Mouse (Mus musculus) hindbrain, embryonic 16.5 days (tissue): ENCODE results near the gene BC051665. TPM values are rescaled to one million over a fixed set of nuclear protein-coding genes. Genes with fewer than 3 reads are reported as not detected.

Source experiments
- ATAC-seq: fragments of 200-750 bp; cut with Nextera tagmentation; 2 replicates; pipeline ENCODE4 v1.8.0; 2017; ENCODE audit warnings: moderate TSS enrichment, moderate library complexity
- H3K27ac ChIP-seq: fragments of 300-500 bp; sonication (generic); 2 replicates; pipeline ENCODE4 v1.5.1; 2014; ENCODE audit warnings: low read depth, mild to moderate bottlenecking, control low read depth, low read length, moderate library complexity
- H3K27me3 ChIP-seq: fragments of 300-500 bp; sonication (generic); replicated peaks from 2 replicates; pipeline ENCODE4 v1.6.1; 2014; ENCODE audit warnings: low read length; ENCODE audit not compliant: control insufficient read depth, insufficient read depth
- H3K36me3 ChIP-seq: fragments of 300-500 bp; sonication (generic); 2 replicates; pipeline ENCODE4 v1.6.1; 2014; ENCODE audit warnings: mild to moderate bottlenecking, low read length, moderate library complexity, mixed read lengths; ENCODE audit not compliant: control insufficient read depth, insufficient read depth
- H3K4me1 ChIP-seq: fragments of 300-500 bp; sonication (generic); 2 replicates; pipeline ENCODE4 v1.6.1; 2014; ENCODE audit warnings: low read depth, low read length; ENCODE audit not compliant: control insufficient read depth, insufficient read depth
- H3K4me2 ChIP-seq: fragments of 300-500 bp; sonication (generic); 2 replicates; pipeline ENCODE4 v1.6.1; 2014; ENCODE audit warnings: mild to moderate bottlenecking, low read length, control low read depth, moderate library complexity
- H3K4me3 ChIP-seq: fragments of 300-500 bp; sonication (generic); 2 replicates; pipeline ENCODE4 v1.5.1; 2014; ENCODE audit warnings: mild to moderate bottlenecking, low read length, control low read depth, moderate library complexity
- H3K9ac ChIP-seq: fragments of 300-500 bp; sonication (generic); 2 replicates; pipeline ENCODE4 v1.6.1; 2014; ENCODE audit warnings: low read depth, mild to moderate bottlenecking, control low read depth, low read length, moderate library complexity
- H3K9me3 ChIP-seq: fragments of 300-500 bp; sonication (generic); 2 replicates; pipeline ENCODE4 v1.6.1; 2014; ENCODE audit warnings: mild to moderate bottlenecking, low read length, moderate library complexity; ENCODE audit not compliant: control insufficient read depth
- WGBS: fragments of 180-500 bp; shearing (Covaris S2); extraction: QIAGEN DNeasy Blood & Tissue Kit; methylation state at CpG from one replicate; pipeline ENCODE4 v1.1.7; 2014; 5-methylcytosine and 5-hydroxymethylcytosine counted together
- polyA plus RNA-seq: library from polyadenylated mRNA; unstranded; fragments of >200 nt; fragmentation: Nextera tagmentation; extraction: Ambion mirVana; gene quantifications from 2 replicates; pipeline ENCODE4 v1.2.1, GENCODE M21; 2015

BC051665 gene
- polyA plus RNA-seq, 1 experiment from 2014 or later: not detected

DNA sequence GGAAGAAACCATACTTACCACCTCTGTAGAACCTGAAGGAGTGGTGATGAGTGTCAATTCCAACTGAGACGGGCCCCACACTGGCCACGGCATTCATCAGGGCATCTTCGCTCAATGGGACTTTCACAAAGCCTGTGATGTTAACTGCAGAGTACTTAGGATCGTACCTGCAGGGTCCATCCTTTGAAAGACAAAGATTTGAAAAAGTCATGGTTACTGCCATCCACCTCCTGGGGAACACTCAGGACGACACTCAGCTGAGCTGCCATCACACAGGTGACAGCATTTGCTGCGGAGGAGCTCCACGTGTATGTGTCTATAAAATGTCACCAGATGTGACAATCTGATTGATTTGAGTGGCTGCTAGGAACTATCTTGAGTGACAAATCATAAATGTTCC is 2.9 kb downstream of the BC051665 start:
- no peaks in the 10 kb centered on the region for H3K9me3 ChIP-seq
- no peak overlapping the region for H3K27ac ChIP-seq
- H3K9ac ChIP-seq: no peak overlapping the region
- no peak for ATAC-seq
- no peaks in the 10 kb centered on the region for H3K27me3 ChIP-seq
- H3K36me3 ChIP-seq: no peaks in the 10 kb centered on the region
- no peaks in the 10 kb centered on the region for H3K4me1 ChIP-seq
- H3K4me2 ChIP-seq: no peak overlapping the region
- H3K4me3 ChIP-seq: no peak overlapping the region
- 84% methylated on average over 7 of the region's 7 CpGs for whole genome bisulfite sequencing

DNA sequence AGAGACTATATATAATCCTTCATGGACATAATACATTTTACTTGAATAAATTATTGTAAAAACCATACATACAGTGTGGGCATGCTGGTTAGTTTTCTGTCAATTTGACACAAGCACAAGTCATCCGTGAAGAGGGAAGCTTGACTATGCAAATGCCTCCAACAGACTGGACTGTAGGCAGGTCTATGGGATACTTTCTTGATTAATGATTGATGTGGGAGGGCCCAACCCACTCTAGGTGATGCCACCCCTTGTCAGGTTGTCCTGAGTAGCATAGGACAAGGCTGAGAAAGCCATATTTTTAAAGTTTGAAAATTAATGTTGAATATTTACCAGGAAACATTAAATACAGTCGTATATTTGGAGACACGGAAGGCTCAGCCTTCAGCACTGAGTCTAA is 5.6 kb downstream of the BC051665 start:
- no peak overlapping the region for H3K27ac ChIP-seq
- no peaks in the 10 kb centered on the region for H3K9me3 ChIP-seq
- no peak overlapping the region for H3K4me3 ChIP-seq
- H3K36me3 ChIP-seq: no peaks in the 10 kb centered on the region
- H3K4me1 ChIP-seq: no peaks in the 10 kb centered on the region
- no peaks in the 10 kb centered on the region for H3K27me3 ChIP-seq
- 81% methylated on average over 3 of the region's 3 CpGs for WGBS
- ATAC-seq: no peak
- no peak overlapping the region for H3K9ac ChIP-seq
- no peak overlapping the region for H3K4me2 ChIP-seq

DNA sequence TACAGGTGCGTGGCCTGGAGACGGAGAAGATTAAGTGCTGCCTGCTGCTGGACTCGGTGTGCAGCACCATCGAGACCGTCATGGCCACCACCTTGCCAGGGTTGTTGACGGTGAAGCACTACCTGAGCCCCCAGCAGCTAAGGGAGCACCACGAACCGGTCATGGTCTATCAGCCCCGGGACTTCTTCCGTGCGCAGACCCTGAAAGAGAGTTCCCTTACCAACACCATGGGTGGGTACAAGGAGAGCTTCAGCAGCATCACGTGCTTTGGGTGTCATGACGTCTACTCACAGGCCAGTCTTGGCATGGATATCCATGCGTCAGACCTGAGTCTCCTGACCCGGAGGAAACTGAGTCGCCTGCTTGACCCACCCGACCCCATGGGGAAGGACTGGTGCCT is 25.0 kb downstream of the BC051665 start:
- WGBS: 96% methylated on average over 17 of the region's 17 CpGs
- Histone ChIP-seq H3K4me1 (no peaks in the 10 kb centered on the region), H3K27ac (no peak overlapping the region), H3K9ac (no peak overlapping the region), H3K36me3 (peaks cover 32% of the 10 kb centered on the region), H3K27me3 (no peaks in the 10 kb centered on the region), H3K4me2 (no peak overlapping the region), H3K9me3 (no peaks in the 10 kb centered on the region), H3K4me3 (no peak overlapping the region)
- 0 out of 2 replicates have a peak, but pooled peaks have one; percentile 1 for ATAC-seq

DNA sequence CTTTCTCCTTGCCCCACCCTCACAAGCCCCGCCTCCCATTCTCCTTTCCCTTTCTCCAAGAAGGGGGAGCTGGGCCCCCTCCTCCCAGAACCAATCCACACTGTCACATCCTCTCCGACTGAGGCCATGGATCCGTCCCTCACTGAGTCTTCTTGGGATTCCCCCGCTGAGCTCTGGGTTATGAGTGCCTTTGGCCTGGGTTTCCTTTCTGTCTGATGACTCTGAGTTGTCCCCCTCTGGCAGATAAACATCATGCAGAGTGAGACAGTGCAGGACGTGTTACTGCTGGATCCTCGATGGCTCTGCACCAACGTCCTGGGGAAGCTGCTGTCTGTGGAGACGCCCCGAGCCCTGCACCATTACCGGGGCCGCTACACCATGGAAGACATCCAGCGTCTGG is 25.8 kb downstream of the BC051665 start:
- ATAC-seq: peak; percentile 16; the same call in 1 of the 2 replicates
- Histone ChIP-seq H3K4me3 (no peak overlapping the region), H3K36me3 (peaks cover 34% of the 10 kb centered on the region), H3K4me1 (no peaks in the 10 kb centered on the region), H3K27ac (no peak overlapping the region), H3K27me3 (no peaks in the 10 kb centered on the region), H3K9me3 (no peaks in the 10 kb centered on the region), H3K9ac (no peak overlapping the region), H3K4me2 (no peak overlapping the region)
- 91% methylated on average over 12 of the region's 12 CpGs for WGBS

DNA sequence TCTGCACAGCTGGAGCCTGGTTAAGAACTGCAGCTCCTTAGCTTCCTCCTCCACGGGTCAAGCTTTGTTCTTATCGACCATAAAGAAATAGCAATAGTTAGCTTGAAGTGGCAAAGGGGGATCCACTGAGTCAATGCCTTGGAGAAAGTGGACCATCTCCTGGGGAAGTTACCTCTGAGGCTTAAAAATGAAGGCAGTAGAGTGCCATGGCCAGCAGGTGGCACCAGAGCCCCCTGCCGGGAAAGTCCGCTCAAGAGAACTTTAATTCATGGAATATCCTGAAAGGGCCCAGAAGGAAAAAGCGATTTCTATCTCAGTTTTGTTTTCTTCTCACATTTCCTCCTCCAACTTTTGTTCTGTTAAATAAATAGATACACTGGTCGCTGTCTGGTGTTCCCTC is 27.0 kb downstream of the BC051665 start:
- Histone ChIP-seq H3K36me3 (peaks cover 34% of the 10 kb centered on the region), H3K4me1 (no peaks in the 10 kb centered on the region), H3K9me3 (no peaks in the 10 kb centered on the region), H3K4me3 (no peak overlapping the region), H3K27me3 (no peaks in the 10 kb centered on the region), H3K4me2 (no peak overlapping the region), H3K9ac (no peak overlapping the region), H3K27ac (no peak overlapping the region)
- WGBS: 44% methylated on average over 6 of the region's 6 CpGs
- ATAC-seq: no peak

DNA sequence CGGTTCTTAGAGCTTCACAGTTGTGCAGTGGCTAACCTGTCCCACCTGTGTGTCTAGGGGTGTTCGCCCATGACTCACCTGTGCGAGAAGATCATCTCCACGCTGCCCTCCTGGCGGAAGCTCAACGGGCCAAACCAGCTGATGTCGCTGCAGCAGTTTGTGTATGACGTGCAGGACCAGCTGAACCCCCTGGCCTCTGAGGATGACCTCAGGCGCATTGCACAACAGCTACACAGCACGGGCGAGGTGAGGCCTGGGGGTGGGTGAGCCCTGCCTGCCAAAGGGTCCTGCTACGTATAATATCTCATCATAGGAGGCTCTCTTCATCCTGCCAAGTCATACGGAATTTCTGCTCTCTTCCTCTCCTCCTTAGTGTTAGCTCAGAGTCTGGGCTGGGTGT is 28.9 kb downstream of the BC051665 start:
- Histone ChIP-seq H3K36me3 (peaks cover 41% of the 10 kb centered on the region), H3K9me3 (peaks cover 2% of the 10 kb centered on the region; the same call in 1 of the 2 replicates), H3K9ac (no peak overlapping the region), H3K4me1 (no peaks in the 10 kb centered on the region), H3K27ac (no peak overlapping the region), H3K27me3 (no peaks in the 10 kb centered on the region), H3K4me2 (no peak overlapping the region), H3K4me3 (no peak overlapping the region)
- ATAC-seq: no peak
- 88% methylated on average over 13 of the region's 13 CpGs for WGBS

DNA sequence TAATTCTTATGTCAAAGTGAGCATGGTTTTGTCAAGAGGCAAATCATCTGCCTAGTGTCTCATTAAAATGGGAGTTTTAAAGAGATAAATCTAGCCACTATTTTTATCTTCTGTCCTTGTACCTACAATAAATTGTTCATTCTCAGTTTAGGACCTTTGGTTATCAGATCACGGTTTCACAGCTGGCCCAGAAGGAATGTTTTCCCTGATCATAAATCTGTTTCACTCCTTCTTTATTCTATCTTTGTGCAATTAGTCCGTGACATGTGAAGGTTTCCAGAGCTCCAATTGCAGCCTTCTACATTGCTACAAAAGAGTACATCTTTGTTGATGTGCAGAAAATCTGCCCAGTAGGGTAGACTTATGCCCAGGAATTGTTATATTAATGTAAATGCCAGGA is 30.9 kb downstream of the BC051665 start:
- 83% methylated on average over 2 of the region's 2 CpGs for WGBS
- H3K4me3 ChIP-seq: no peak overlapping the region
- no peak overlapping the region for H3K4me2 ChIP-seq
- peaks cover 36% of the 10 kb centered on the region for H3K36me3 ChIP-seq
- no peak for ATAC-seq
- no peak overlapping the region for H3K9ac ChIP-seq
- H3K9me3 ChIP-seq: peaks cover 2% of the 10 kb centered on the region; the same call in 1 of the 2 replicates
- no peaks in the 10 kb centered on the region for H3K4me1 ChIP-seq
- no peaks in the 10 kb centered on the region for H3K27me3 ChIP-seq
- no peak overlapping the region for H3K27ac ChIP-seq

DNA sequence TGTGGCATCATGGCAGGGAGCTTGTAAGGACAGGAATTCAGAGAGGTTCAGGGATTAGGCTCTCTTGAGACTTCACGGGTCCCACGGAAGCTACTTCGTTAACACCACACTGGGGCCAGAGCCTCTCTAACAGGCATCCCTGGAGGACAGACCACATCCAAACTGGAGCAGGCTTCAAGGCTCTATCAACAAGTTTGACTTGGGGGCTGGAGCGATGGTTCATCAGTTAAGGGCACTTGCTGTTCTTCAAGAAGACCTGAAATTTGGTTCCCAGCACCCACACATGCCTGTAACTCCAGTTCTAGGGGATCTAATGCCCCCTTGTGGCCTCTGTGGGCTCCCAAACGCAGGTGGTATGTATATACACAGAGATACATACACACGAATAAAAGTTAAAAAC is 32.9 kb downstream of the BC051665 start:
- H3K9ac ChIP-seq: no peak overlapping the region
- peaks cover 34% of the 10 kb centered on the region for H3K36me3 ChIP-seq
- H3K27me3 ChIP-seq: no peaks in the 10 kb centered on the region
- H3K4me2 ChIP-seq: no peak overlapping the region
- no peak for ATAC-seq
- over 99% methylated on average over 6 of the region's 6 CpGs for WGBS
- no peak overlapping the region for H3K4me3 ChIP-seq
- H3K9me3 ChIP-seq: peaks cover 2% of the 10 kb centered on the region; the same call in 1 of the 2 replicates
- H3K4me1 ChIP-seq: no peaks in the 10 kb centered on the region
- H3K27ac ChIP-seq: no peak overlapping the region

DNA sequence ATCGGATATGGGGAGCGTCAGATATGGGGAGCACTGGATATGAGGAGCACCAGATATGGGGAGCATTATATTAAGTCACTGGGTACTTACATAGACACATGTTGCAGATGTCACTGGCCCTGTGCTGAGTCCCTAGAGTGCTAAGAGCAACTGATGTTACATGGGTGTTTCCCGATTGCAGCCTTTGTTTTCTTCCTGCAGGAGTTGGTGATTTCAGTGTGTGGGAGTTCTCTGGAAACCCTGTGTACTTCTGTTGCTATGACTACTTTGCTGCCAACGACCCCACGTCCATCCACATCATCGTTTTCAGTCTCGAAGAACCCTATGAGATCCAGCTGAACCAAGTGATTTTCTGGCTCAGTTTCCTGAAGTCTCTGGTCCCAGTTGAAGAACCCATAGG is 35.2 kb downstream of the BC051665 start:
- Histone ChIP-seq H3K9ac (no peak overlapping the region), H3K4me2 (no peak overlapping the region), H3K4me1 (no peaks in the 10 kb centered on the region), H3K27ac (no peak overlapping the region), H3K9me3 (peaks cover 2% of the 10 kb centered on the region; the same call in 1 of the 2 replicates), H3K36me3 (peaks cover 26% of the 10 kb centered on the region), H3K4me3 (no peak overlapping the region), H3K27me3 (no peaks in the 10 kb centered on the region)
- 89% methylated on average over 7 of the region's 7 CpGs for WGBS
- ATAC-seq: no peak

DNA sequence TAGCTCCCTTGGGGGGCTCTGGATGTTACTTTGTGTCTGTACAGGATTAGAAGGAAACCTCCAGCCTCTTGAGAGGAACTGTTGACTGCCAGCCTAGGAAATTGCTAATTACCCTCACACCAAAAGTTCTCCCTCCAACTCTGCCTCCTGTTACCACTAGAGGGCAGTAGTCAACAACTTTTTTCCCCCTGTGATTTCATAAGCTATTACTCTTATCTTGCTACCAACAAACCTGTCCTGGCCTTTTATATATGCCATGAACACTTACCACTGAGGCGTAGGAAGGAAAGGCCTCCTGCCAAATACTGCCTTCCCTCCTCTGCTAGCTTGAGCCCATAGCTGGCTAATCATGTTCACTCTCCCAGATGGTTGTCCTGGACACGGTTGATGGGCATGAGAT is 37.6 kb downstream of the BC051665 start:
- H3K9ac ChIP-seq: no peak overlapping the region
- no peak overlapping the region for H3K4me2 ChIP-seq
- no peak for ATAC-seq
- peaks cover 2% of the 10 kb centered on the region; the same call in 1 of the 2 replicates for H3K9me3 ChIP-seq
- no peaks in the 10 kb centered on the region for H3K27me3 ChIP-seq
- no peak overlapping the region for H3K27ac ChIP-seq
- H3K4me3 ChIP-seq: no peak overlapping the region
- peaks cover 23% of the 10 kb centered on the region for H3K36me3 ChIP-seq
- WGBS: 87% methylated on average over 2 of the region's 2 CpGs
- H3K4me1 ChIP-seq: peaks cover 3% of the 10 kb centered on the region; the same call in 1 of the 2 replicates
